Mouse (Mus musculus) heart, postnatal 0 days (tissue): ENCODE results near the gene Cdkal1. TPM values are rescaled to one million over a fixed set of nuclear protein-coding genes. Genes with fewer than 3 reads are reported as not detected.
A peak's percentile ranks its signal among the peaks of the same experiment; 100 is the strongest.

Experiments used
- ATAC-seq: fragments of 200-750 bp; cut with Nextera tagmentation; 2 replicates; pipeline ENCODE4 v1.8.0; 2017; ENCODE audit warnings: low read depth, moderate number of reproducible peaks, moderate library complexity; ENCODE audit not compliant: insufficient read depth
- DNase-seq: peaks from one replicate; pipeline ENCODE4 v3.0.0-alpha.2; 2016; ENCODE audit warnings: low spot score
- H3K27ac ChIP-seq: fragments of 300-500 bp; sonication (generic); 2 replicates; pipeline ENCODE4 v1.5.1; 2014; ENCODE audit warnings: low read depth, mild to moderate bottlenecking
- H3K27me3 ChIP-seq: fragments of 300-500 bp; sonication (generic); 2 replicates; pipeline ENCODE4 v1.6.1; 2014; ENCODE audit warnings: low read length, mixed read lengths; ENCODE audit not compliant: control insufficient read depth, insufficient read depth
- H3K36me3 ChIP-seq: fragments of 300-500 bp; sonication (generic); replicated peaks from 2 replicates; pipeline ENCODE4 v1.6.1; 2014; ENCODE audit warnings: low read length, mixed read lengths; ENCODE audit not compliant: control insufficient read depth, insufficient read depth
- H3K4me1 ChIP-seq: fragments of 300-500 bp; sonication (generic); 2 replicates; pipeline ENCODE4 v1.6.1; 2014; ENCODE audit warnings: antibody characterized with exemption; ENCODE audit not compliant: control insufficient read depth, insufficient read depth
- H3K4me2 ChIP-seq: fragments of 300-500 bp; sonication (generic); 2 replicates; pipeline ENCODE4 v1.6.1; 2014; ENCODE audit warnings: low read depth, mild to moderate bottlenecking, low read length, moderate library complexity
- H3K4me3 ChIP-seq: fragments of 300-500 bp; sonication (generic); 2 replicates; pipeline ENCODE4 v1.5.1; 2014; ENCODE audit warnings: low read depth, low read length
- H3K9ac ChIP-seq: fragments of 300-500 bp; sonication (generic); replicated peaks from 2 replicates; pipeline ENCODE4 v1.6.1; 2014; ENCODE audit warnings: low read depth, low read length, mixed read lengths
- H3K9me3 ChIP-seq: fragments of 300-500 bp; sonication (generic); replicated peaks from 2 replicates; pipeline ENCODE4 v1.6.1; 2016; ENCODE audit warnings: low read length; ENCODE audit not compliant: control insufficient read depth
- CTCF ChIP-seq: IDR thresholded peaks from 2 replicates; pipeline ENCODE4 v1.5.1; 2016; ENCODE audit warnings: antibody characterized with exemption, control low read depth, low read depth
- EP300 ChIP-seq: IDR thresholded peaks from 2 replicates; pipeline ENCODE4 v1.6.1; 2016; ENCODE audit warnings: antibody characterized with exemption, low read depth
- WGBS: fragments of 180-500 bp; shearing (Covaris S2); extraction: QIAGEN DNeasy Blood & Tissue Kit; methylation state at CpG from one replicate; pipeline ENCODE4 v1.1.7; 2014; 5-methylcytosine and 5-hydroxymethylcytosine counted together
- polyA plus RNA-seq: library from polyadenylated mRNA; unstranded; fragments of >200 nt; fragmentation: Nextera tagmentation; extraction: Ambion mirVana; gene quantifications from 2 replicates; pipeline ENCODE4 v1.2.1, GENCODE M21; 2015
- total RNA-seq: library from RNA; depleted of rRNA; stranded (reverse); fragments of >200 nt; gene quantifications from 2 replicates; pipeline ENCODE4 v1.2.3, GENCODE M21; 2014; ENCODE audit warnings: low replicate concordance

Cdkal1 gene
- total and polyA plus RNA-seq, 2 experiments from 2014 or later = 9.6 to 17.6 TPM

- TF ChIP-seq CTCF (peak; percentile 77), EP300 (no peak)
- H3K9me3 ChIP-seq = no peaks in the 10 kb centered on the region
- H3K27ac ChIP-seq = no peak overlapping the region
- H3K4me3 ChIP-seq = no peak overlapping the region
- 0 out of 2 replicates have a peak, but pooled peaks cover 3% of the 10 kb centered on the region for H3K4me1 ChIP-seq
- 23% methylated on average over 4 of the region's 4 CpGs for WGBS
- peaks cover 7% of the 10 kb centered on the region for H3K36me3 ChIP-seq
- H3K9ac ChIP-seq = no peak overlapping the region
- H3K27me3 ChIP-seq = no peaks in the 10 kb centered on the region
- DNase-seq (peak; percentile 39), ATAC-seq (no peak)
- H3K4me2 ChIP-seq = no peak overlapping the region
Observed at GRCm38 (mm10) chr13:29835170-29835569, 20.3 kb downstream of the Cdkal1 start.

- Histone ChIP-seq H3K27me3 (no peaks in the 10 kb centered on the region), H3K36me3 (peaks cover 5% of the 10 kb centered on the region; the same call in 1 of the 2 replicates), H3K4me1 (0 out of 2 replicates have a peak, but pooled peaks cover 3% of the 10 kb centered on the region), H3K27ac (no peak overlapping the region), H3K9me3 (no peaks in the 10 kb centered on the region), H3K4me3 (no peak overlapping the region), H3K4me2 (no peak overlapping the region), H3K9ac (no peak overlapping the region)
- ATAC-seq (no peak; the same call in 1 of the 2 replicates), DNase-seq (no peak)
- TF ChIP-seq EP300 (no peak), CTCF (no peak)
- WGBS = 54% methylated on average over 8 of the region's 8 CpGs
Observed at GRCm38 (mm10) chr13:29833751-29834150, 21.7 kb downstream of the Cdkal1 start.

GRCm38 (mm10) chr13:29831126-29831525, 24.3 kb downstream of the Cdkal1 start:
- no peak overlapping the region for H3K9ac ChIP-seq
- no peaks in the 10 kb centered on the region for H3K36me3 ChIP-seq
- H3K27me3 ChIP-seq = no peaks in the 10 kb centered on the region
- ATAC-seq = no peak
- 76% methylated on average over 4 of the region's 4 CpGs for WGBS
- TF ChIP-seq CTCF (no peak), EP300 (no peak)
- 0 out of 2 replicates have a peak, but pooled peaks cover 3% of the 10 kb centered on the region for H3K4me1 ChIP-seq
- no peak overlapping the region for H3K4me3 ChIP-seq
- H3K4me2 ChIP-seq = no peak overlapping the region
- DNase-seq = no peak
- no peaks in the 10 kb centered on the region for H3K9me3 ChIP-seq
- no peak overlapping the region for H3K27ac ChIP-seq

- Histone ChIP-seq H3K27me3 (no peaks in the 10 kb centered on the region), H3K9ac (no peak overlapping the region), H3K4me3 (no peak overlapping the region), H3K4me1 (0 out of 2 replicates have a peak, but pooled peaks cover 4% of the 10 kb centered on the region), H3K36me3 (no peaks in the 10 kb centered on the region), H3K4me2 (no peak overlapping the region), H3K9me3 (no peaks in the 10 kb centered on the region), H3K27ac (no peak overlapping the region)
- 46% methylated on average over 1 of the region's 1 CpGs for WGBS
- ATAC-seq = no peak
- TF ChIP-seq EP300 (no peak), CTCF (no peak)
- no peak for DNase-seq
Observed at GRCm38 (mm10) chr13:29828032-29828431, 27.4 kb downstream of the Cdkal1 start.

- Histone ChIP-seq H3K9ac (no peak overlapping the region), H3K9me3 (no peaks in the 10 kb centered on the region)
- no peak for ATAC-seq
Observed at GRCm38 (mm10) chr13:29826469-29826868, 29.0 kb downstream of the Cdkal1 start.

GRCm38 (mm10) chr13:29826041-29826440, 29.4 kb downstream of the Cdkal1 start:
- Histone ChIP-seq H3K27ac (no peak overlapping the region), H3K9me3 (no peaks in the 10 kb centered on the region), H3K4me1 (0 out of 2 replicates have a peak, but pooled peaks cover 4% of the 10 kb centered on the region), H3K9ac (no peak overlapping the region), H3K36me3 (no peaks in the 10 kb centered on the region), H3K27me3 (no peaks in the 10 kb centered on the region), H3K4me3 (no peak overlapping the region), H3K4me2 (no peak overlapping the region)
- DNase-seq = no peak
- no peak for ATAC-seq
- TF ChIP-seq CTCF = no peak
- no peak for TF ChIP-seq EP300

More at GRCm38 (mm10) chr13:29826469-29826868, 29.0 kb downstream of the Cdkal1 start:
- DNase-seq = no peak
- H3K27ac ChIP-seq = no peak overlapping the region
- TF ChIP-seq EP300 = no peak
- H3K4me2 ChIP-seq = no peak overlapping the region
- WGBS = 60% methylated on average over 2 of the region's 2 CpGs
- no peak overlapping the region for H3K4me3 ChIP-seq
- 0 out of 2 replicates have a peak, but pooled peaks cover 4% of the 10 kb centered on the region for H3K4me1 ChIP-seq
- H3K36me3 ChIP-seq = no peaks in the 10 kb centered on the region
- H3K27me3 ChIP-seq = no peaks in the 10 kb centered on the region
